Mouse (Mus musculus): ENCODE measurements around the gene Pum2.
"Not testable (repeated sequence)": the region's sequence is repeated elsewhere in the genome, so short reads cannot be mapped to it uniquely, and the experiment has no call there.

Pum2 gene

DNA sequence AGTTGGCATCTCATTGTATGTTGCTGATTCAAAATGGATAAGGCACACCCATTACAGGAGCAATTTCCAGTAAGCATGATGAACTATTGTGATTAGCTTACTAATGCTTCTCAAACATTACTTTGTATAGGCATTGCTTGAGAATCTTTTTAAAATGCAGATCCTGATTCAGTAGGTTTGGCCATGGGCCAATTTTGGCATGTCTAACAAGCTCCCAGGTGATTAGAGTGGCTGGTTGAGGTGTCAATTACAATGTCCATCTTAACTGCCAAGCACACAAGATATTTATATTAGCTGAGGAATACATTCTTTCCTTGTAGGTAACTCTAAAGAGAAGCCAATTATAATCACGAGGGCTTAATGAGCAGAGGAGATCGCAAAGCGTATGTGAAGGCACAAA is 4.1 kb upstream of the Pum2 start:
- no peak for DNase-seq

DNA sequence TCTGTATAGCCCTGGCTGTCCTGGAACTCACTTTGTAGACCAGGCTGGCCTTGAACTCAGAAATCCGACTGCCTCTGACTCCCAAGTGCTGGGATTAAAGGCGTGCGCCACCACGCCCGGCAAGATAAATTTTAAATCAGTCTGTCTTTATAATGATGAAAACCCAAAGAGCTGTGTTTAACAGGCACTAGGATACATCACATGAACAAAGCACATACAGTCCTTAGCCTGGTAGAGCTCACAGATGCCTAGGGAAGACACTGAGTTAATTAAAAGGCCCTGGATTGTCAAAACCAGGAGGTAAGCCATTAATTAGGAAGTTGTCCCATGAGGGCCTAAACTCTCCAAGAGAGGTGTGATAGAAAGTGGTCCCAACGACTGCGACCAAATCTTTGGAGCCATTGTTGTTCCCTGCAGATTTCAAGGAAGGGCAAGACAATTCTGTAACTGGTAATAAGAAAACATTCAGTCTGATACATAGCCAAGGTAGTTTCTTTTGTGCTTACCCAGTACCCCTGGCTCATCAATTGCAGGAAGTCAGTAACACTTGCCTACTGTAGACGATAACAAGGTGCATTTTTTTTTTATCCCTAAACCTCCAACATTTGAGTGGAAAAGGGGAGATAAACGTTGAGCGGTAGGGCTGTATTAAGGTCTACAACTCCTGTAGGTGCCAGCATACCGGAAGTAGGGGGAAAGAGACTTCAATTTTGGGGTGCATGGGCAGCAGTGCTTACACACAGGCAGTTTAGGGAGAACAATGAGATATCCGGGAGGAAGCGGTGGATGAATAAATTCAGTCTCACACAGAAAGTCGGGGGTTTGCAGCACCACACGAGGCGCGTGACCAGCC is 587 bp upstream of the Pum2 start:
- DNase-seq, result no peak

GRCm38 (mm10) chr12:8674377-8674864 is 487 bp downstream of the Pum2 start:
- peak; percentile 59 for DNase-seq

GRCm38 (mm10) chr12:8674891-8675341 is 982 bp downstream of the Pum2 start:
- no peak for DNase-seq

DNA sequence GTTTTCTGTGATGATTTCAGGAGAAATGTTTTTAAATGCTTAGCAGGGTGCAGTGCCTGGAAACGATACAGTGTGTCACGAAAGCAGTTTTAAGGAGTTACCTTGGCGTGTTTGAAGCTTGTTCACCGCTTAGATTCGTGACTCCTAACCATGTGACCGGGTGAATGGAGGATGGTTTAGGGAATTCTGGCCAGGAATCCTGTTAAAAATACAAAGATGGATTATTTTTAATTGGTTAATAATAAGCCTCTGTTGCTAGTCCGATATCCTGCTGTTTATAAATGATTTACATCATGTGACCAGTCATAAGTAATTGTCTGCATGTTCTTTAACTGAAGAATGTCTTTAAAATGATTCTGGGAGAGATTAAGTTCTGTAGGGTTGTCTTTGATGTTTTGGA is 1.4 kb downstream of the Pum2 start:
- DNase-seq, result no peak

DNA sequence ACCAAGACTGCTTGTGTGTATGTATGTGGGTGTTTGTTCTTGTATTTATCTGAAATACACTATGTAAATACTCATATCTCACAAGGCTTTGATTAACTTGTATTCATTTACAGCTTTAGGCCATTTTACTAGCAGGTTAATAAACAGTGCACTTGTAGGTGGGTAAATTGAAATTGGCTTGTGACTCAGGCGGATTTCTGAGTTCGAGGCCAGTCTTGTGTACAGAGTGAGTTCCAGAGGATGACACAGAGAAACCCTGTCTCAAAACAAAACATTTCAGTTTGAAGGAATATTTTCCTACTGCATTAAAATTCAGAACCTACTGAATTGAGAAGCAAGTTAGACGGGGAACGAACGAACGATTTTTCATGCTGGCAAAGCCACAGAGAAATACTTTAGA is 2.4 kb downstream of the Pum2 start:
- no peak for DNase-seq

DNA sequence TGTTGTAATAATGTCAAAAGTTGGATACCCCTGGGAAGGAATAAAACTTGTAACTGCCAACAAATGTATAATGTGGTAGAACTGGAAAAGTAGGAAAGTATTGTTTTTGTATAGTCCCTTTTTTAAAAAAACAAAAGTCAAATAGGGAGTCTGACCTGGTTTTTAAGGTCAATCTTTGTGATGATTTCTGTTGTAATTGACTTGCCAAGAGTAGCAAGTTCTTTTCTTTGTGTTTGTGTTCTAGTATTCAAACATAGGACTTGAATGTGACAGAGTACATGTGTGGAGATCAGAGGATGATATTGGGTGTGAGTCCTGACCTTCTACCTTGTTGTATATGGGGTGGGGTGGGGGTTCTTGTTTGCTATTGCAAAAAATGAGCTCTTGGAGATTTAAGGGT is 4.0 kb downstream of the Pum2 start:
- no peak for DNase-seq

DNA sequence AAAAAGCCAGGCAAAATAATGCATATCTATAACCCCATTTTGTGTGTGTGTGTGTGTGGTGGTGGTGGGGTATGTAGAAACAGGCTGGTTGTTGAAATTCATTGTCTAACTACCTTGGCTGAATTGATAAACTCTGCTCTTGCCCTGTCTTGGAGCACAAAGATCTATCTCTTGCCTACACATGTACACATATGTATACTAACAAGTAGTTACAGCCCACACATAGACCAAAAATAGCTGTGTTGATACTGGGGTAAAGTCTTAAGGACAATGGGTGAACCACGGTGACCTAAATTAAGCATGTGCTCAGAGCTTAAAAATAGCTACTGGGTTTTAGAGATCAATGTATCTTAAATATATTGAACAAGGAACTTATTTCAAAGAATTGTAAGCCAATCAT is 10.3 kb downstream of the Pum2 start:
- DNase-seq, result no peak

GRCm38 (mm10) chr12:8685036-8685435 is 11.1 kb downstream of the Pum2 start:
- DNase-seq, result no peak

DNA sequence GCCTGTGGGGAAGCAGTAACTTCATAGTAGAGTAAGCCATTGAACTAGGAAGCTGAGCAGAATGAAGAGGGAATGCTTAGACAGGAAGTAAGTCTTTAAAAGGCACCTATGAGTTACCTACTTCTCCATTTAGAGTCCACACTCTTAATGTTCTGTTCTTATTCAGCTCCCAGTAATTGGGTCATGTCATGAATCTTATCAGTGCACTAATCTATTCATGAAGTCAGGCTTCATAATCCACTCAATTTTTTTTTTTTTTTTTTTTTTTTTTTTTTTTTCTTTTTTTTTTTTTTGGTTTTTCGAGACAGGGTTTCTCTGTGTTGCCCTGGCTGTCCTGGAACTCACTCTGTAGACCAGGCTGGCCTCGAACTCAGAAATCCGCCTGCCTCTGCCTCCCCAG is 15.9 kb downstream of the Pum2 start:
- DNase-seq, result not testable (repeated sequence)

DNA sequence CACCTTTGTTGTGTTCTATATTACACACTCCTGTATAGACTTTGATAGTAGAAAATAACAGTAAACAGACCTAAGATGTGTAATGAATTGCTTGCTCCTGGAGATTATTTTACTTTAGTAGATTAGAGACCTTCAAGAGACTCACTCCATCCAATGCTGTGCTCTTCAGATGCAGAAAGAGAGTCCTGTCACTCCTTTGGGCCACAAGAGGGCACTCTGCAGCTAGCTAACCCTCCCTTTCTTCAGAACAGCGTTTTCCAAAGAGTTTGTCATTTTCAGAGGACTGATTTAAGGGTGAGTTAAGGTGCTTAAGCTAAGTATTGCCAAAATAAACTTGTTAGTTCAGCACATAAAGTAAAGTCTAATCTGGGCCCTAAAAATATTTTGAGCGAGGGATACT is 25.0 kb downstream of the Pum2 start:
- peak; percentile 58 for DNase-seq

- no peak for DNase-seq
These were observed 30.1 kb downstream of the Pum2 start for GRCm38 (mm10) chr12:8703988-8704387.

- no peak for DNase-seq
These were observed 34.9 kb downstream of the Pum2 start for GRCm38 (mm10) chr12:8708876-8709275.

DNA sequence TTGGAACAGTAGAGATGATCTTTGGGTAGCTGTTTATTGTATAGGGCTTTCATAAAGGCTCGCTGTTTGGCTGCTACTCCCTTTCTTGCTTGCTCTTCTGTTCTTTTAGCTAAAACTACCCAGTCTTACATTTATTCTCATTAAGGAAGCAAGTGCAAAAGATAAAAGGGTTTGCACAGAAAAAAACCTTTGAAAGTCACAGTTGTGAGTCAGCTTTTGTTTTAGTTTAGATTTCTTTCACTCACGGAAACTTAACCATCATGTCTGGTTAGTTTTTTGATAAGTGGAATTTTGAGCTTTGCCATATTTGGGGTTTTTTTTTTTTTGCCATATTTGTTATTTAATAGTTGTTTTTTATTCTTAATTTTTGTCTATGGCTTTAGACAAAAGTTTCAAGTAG is 38.7 kb downstream of the Pum2 start:
- DNase-seq, result no peak

DNA sequence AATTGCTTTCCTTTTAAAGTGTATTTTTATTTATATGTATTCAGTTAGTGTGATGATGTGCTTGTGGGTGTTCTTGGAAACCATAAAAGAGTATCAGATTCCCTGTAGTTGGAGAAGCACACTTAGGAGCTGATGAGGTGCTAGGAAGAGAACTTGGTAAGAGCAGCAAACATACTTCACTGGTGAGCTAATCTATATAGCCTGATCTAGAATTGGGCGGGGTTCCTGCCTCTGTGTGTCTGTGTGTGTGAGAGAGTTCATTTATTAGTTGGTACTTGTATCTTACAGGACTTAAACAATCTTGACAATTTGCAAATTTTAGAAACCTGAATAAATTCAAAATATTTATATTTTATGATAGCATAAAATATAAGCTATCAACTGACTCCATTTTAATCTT is 42.2 kb downstream of the Pum2 start:
- DNase-seq, result no peak

GRCm38 (mm10) chr12:8726890-8727289 is 53.0 kb downstream of the Pum2 start:
- DNase-seq, result no peak

DNA sequence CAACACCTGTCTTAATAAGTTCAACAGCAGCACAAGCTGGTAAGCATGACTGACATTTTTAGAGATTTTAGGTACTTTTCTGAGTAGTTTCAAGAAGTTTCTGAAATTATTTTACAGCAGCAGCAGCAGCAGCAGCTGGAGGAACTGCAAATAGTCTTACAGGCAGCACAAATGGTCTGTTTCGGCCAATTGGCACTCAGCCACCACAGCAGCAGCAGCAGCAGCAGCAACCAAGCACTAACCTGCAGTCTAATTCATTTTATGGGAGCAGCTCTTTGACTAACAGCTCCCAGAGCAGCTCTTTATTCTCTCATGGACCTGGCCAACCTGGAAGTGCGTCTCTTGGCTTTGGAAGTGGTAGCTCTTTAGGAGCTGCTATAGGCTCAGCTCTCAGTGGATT is 54.8 kb downstream of the Pum2 start:
- DNase-seq, result peak; percentile 10

- DNase-seq, result no peak
These were observed 79.7 kb downstream of the Pum2 start for GRCm38 (mm10) chr12:8753654-8754053.

DNA sequence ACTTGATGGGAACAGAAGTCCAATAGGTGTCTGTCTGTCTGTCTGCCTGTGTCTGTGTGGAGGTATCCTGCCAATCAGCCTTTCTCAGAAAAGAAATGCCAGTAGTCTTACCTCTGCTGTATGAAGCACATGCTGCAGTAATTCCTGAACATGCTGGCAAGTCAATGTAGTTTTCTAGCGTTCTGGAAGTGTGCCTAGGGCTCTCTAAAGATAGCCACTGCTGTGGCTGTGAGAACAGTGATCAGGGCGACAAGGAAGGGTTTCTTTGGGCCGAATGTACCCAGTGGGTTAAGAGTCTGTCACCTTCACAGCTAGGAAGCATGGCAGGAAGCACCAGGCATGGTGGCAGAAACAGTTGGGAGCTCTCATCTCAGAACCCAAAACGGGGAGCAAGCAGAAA is 80.2 kb downstream of the Pum2 start:
- no peak for DNase-seq

DNA sequence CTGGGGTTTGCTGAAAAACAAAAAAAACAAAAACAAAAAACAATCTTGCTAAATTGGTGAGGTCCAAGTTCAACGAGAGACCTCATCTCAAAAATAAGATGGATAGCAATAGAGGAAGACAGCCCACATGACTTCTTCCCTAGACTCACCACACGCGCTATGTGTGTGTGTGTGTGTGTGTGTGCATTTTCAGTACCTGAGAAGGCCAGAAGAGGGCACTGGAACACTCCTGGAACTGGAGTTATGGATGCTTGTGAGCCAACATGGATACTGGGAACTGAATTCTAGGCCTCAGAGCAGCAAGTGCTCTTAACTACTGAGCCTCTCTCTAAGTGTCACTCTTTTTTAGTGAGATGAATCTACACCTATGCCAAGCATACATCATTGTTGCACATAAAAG is 84.1 kb downstream of the Pum2 start:
- no peak for DNase-seq

GRCm38 (mm10) chr12:8759115-8759514 is 85.2 kb downstream of the Pum2 start:
- no peak for DNase-seq

- DNase-seq, result no peak
These were observed 85.8 kb downstream of the Pum2 start for GRCm38 (mm10) chr12:8759779-8760178.

- no peak for DNase-seq
These were observed 86.6 kb downstream of the Pum2 start for GRCm38 (mm10) chr12:8760561-8760960.

DNA sequence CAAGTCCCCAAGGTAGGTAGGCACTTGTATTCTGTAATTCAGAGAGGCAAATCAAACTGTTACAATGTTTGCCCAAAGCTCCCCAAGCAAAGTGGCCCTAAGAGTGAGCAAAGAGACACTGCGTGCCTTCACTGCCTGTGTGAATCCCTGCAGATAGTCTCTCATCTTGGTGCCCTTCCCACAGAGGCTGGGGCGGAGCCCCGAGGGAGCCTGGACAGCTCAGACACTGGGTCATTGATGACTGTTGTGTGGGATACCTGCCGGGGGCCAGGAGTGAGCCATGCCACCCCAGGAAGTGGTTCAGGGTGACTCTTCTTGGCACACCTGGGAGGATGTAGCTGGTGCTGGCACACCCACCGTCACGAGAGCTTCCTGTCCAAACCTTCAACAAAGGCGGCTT is 87.1 kb downstream of the Pum2 start:
- no peak for DNase-seq

DNA sequence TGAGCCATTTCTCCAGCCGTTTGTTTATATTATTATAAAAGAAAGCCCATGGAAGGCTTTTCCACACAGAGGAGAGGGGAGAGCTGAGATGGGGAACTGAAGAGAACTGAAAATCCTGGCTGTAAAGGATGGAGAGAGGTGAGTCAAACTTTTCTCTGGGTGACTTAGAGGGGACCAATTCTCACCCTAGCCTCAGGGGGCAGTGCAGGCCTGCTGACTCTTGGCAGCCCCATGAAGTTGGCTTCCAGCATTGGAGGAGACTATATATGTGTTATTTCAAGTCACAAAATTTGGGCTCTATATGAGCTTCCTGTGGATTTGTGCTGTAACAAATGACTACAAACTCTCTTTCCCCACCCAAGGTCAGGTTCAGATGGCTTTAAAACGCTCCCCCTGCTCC is 88.7 kb downstream of the Pum2 start:
- DNase-seq, result peak; percentile 43
